Mouse (Mus musculus) liver (tissue): ENCODE data around the gene Anks1b.
"Not testable (repeated sequence)": the region's sequence is repeated elsewhere in the genome, so short reads cannot be mapped to it uniquely, and the experiment has no call there.

ENCODE experiments used
- DNase-seq: peaks from one replicate; pipeline ENCODE4 v3.0.0-alpha.2; 2020; ENCODE audit warnings: mixed read lengths

Anks1b gene

GRCm38 (mm10) chr10:90596142-90596541 lies 722.8 kb downstream of the Anks1b start:
- DNase-seq, result no peak

DNA sequence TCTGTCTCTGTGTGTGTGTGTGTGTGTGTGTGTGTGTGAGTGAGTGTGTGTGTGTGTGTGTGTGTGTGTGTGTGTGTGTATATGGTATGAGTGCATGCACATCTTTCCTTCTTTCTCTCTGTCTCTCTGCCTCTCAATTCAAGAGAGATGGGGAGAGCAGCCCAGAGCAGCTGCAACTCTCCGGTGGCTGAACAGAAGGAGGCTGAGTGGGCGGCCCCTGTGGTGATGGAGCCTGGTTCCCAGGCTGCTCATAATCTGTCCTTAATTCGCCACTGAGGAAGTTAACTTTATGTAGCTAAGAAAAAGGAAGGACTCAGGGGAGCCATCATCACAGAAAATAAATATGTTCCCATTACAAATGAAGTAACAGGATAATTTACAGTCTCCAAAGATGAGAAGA lies 723.3 kb downstream of the Anks1b start:
- DNase-seq, result no peak

DNA sequence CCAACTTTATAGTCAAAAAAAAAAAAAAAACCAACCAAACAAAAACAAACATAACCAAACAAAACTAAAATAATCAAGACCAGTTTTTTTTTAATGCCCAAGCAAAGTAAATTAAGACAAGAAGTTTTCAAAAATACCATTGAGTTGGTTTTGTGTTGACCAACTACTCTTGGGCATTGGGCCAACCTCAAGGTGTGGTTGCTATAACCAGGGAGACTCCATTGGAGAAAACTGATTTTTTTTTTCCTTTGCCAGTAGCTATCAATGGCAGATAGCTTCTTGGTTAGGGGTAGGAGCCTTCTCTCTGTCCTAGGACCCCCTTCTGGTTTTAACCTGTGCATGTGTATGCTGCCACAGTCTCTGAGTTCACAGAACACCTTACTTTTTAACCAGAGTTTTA lies 725.8 kb downstream of the Anks1b start:
- DNase-seq, result no peak

DNA sequence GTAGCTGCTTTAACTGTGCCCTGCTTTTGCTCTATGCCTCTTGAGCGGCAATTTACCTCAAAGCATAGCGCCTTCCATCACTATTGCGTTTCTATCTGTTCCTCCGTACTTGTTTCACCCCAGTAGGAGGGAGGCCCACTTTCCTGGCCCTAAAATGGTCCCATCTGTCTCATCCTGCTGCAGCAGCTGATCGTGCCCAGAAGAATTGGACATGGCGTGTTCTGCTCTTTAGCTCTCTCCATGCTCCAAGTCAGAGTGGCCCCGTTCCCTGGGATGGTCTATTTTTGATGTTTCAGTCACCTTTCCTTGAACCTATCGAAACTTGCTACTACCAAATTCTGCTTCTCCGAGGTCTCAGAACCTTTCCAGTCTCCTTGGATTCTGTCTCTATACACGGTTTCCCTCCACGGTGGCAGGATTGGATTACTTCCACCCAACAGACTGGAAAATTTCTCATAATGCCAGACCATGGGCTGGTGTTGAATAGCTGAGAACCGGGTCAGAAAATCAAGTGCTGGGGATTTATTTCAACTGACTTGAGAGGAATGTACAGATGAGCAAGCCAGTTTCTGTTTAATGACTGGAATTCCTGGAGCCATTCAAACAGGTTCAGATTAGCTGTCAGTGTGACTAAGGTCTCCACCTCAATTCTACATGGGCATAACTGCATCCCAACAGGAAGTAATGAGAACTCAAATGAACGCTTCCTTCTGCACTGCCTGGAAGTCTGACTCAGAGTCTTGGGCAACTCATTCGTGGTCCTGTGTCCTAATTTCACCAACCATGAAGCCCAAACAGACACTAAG lies 726.6 kb downstream of the Anks1b start:
- DNase-seq, result no peak

GRCm38 (mm10) chr10:90607586-90607985 lies 734.3 kb downstream of the Anks1b start:
- DNase-seq, result no peak

DNA sequence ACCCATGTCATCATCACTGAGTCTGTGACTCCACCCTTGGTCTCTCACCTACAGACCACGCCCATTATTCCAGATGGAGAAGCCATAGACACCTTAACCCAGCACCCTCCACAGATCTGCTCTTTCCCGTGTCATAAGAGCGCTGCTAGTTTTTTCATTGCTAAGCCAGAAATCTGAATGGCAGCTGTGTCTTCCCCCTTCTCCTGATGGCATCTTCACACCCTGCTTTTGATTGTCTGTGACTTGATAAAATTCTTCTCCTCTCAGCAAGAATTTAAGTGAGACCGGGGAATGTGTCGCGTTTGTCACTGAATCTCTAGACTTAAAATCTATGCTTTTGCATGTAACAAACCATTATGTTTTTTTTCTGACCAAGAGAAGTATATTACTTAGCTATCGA lies 736.1 kb downstream of the Anks1b start:
- no peak for DNase-seq

GRCm38 (mm10) chr10:90613051-90613450 lies 739.7 kb downstream of the Anks1b start:
- no peak for DNase-seq

GRCm38 (mm10) chr10:90615196-90615595 lies 741.9 kb downstream of the Anks1b start:
- DNase-seq, result no peak

- no peak for DNase-seq
Observed at GRCm38 (mm10) chr10:90616622-90617021, 743.3 kb downstream of the Anks1b start.

GRCm38 (mm10) chr10:90617664-90618296 lies 744.5 kb downstream of the Anks1b start:
- no peak for DNase-seq

DNA sequence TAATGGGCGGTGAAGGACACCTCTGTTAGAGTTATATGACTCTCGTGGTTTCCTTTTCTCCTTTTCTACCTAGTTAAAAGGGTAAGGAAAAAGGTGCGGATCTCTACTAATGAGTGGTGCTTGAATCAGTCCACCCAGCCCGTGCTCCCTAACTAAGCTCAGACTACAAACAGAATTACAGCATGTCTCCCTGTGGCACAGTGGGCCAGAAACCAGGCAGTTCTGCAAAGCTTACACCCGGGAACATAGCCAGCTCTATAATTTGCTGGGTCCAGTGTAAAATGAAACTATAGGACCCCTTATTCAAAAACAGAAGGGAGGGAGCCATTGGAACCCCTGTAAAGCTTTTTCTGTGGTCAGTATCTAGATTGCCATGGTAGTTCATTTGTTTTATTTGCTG lies 754.2 kb downstream of the Anks1b start:
- DNase-seq, result no peak

DNA sequence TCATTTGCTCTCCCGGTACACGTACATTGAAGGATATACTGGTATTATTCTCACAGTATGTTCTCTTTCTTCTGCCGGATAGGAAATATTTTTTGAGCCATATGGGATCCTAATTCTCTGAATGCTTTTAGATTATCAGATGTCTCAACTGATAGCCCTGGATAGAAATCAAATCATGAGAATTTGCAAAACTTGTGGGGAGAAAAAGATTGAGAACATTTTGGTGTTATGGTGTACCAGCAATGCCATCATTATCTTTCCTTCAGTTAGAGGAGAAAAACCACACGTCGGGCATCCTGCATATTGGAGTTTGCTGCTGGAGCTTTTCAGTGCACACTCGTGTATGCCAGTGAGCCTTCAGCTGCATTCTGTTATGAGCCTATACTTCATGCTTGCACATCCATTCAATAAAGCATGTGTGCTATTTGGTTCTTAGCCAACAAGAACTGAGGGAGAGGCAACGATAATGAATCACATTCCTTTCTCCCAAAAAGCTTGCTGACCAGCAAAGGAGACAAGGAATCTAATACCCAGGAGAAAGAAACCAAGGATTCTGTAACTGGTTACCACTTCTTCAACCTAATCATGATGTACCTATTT lies 756.9 kb downstream of the Anks1b start:
- DNase-seq, result no peak

DNA sequence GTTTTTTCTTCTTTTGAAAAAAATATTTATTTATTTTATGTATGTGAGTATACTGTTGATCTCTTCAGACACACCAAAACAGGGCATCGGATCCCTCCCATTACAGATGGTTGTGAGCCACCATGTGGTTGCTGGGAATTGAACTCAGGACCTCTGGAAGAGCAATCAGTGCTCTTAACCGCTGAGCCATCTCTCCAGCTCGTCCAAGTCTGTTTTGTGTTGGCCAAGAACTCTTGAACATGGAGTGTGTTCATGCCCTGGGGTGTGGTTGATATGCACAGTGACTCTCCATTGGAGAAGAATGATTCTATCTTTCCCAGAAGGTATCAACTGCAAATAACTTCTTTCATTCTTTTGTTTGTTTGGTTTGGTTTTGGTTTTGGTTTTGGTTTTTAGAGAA lies 757.5 kb downstream of the Anks1b start:
- not testable (repeated sequence) for DNase-seq

DNA sequence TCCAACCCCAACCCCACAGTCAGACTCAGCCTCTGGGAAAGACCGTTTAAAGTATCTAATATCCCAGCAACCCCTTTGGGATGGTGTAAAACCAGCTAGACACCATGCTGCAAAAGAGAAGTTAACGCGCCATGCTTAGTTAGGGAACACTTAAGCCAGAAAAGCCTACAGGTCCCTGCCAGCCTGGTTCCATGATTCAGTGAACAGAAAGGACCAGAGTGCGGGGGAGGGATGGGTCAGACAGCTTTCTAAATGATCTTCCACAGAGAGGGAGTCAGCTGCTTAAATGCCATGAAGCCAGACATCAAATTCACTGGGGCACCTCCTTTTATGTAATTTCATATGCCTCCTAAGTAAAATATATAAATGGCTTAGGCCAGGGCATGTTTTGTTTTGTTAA lies 764.0 kb downstream of the Anks1b start:
- no peak for DNase-seq

GRCm38 (mm10) chr10:90649681-90650080 lies 776.4 kb downstream of the Anks1b start:
- DNase-seq, result no peak

GRCm38 (mm10) chr10:90657416-90658120 lies 784.3 kb downstream of the Anks1b start:
- DNase-seq, result no peak

DNA sequence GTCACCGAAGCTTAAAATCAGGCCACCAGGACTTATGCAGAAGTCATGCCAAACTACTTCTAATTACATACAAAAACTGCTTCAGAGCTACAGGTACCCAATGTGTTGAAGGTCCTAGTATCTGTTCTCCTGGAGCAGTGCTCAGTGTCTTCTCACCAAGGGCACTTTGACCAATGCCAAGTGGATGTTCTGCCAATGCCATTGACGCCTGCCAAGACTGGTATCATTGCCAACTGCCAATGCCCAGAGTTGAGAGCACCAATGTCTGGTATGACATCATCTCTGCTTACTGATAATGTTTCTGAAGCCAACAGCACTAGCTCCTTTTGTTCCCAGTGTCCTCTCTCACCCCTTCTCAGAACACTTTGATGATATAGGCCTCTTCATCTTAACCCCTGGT lies 793.4 kb downstream of the Anks1b start:
- no peak for DNase-seq

GRCm38 (mm10) chr10:90670291-90670690 lies 797.0 kb downstream of the Anks1b start:
- no peak for DNase-seq

GRCm38 (mm10) chr10:90672135-90672534 lies 798.8 kb downstream of the Anks1b start:
- no peak for DNase-seq

- no peak for DNase-seq
Observed at GRCm38 (mm10) chr10:90674362-90674761, 801.1 kb downstream of the Anks1b start.

DNA sequence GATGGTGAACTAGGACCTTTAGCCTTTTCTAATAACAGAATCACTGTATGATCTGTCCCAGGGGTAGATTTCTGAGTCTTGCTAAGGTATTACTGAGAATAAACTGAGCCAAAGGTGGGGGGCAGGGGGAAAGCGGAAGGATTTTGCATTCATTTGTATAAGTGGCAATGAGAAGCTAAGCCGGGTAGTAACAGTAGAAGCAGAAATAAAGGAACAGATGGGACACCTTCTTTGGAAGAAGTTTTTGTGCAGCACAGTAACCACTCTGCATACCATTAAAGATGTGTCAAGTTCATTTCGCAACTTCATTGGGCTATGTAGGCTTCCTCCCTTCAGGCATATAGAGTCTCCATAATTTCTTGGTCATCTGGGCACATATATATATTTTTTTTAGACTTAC lies 804.1 kb downstream of the Anks1b start:
- DNase-seq, result no peak

DNA sequence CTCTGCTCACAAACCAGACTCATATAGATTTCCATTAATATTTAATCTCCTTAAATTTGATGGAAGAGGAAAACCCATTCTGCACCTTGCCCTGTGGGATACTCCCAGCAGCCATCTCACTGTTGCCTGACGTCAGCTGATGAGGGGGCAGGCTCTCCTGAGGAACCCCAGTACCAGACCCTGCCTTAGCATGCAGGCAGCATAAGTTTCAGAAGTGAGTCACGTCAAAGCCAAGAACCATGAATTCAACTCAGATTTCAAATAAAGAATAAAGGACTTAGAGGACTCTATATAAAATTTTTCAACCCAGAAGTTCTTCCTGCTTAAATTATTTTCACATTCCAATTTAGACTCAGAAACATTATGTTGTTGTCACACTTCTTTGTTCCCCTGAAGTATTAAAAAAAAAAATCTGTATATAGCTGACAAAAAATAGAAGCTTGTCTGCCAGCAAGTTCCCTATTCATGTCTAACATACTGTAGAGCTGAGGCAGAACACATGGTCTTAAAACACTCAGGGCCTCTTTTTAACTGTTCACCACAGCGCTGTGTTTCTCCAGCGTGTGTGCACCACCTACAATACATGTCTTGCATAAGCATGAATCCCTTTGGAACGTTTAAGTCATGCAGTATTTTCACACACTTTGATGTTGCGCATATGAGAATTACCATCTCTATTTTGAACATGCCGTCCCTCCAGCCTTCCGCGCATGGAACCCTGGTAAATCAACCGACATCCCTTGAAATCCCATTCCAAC lies 806.6 kb downstream of the Anks1b start:
- no peak for DNase-seq

DNA sequence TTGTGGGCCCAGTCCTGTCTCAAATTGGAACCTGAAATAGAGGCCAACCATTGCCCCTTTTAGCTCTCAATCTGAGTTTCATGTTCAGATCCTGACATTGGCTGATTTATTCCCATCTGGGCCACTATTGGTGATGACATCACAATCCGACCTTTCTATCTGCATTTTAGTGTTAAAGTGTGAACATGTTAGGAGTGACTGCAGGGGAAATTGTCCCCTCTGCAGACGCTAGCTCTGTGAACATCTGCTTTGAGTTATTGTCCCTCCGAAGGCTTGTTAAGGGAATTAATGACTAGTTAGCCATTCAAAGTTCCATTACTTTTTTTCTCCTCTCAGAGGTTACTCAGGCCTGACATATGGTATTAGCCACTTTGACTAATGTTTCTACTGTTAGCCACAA lies 810.5 kb downstream of the Anks1b start:
- no peak for DNase-seq
